Mouse (Mus musculus) hindbrain, embryonic 10.5 days (tissue): Measurements from ENCODE around the gene Rhot2. TPM values are rescaled to one million over a fixed set of nuclear protein-coding genes. Genes with fewer than 3 reads are reported as not detected.

Experiments used
- DNase-seq: peaks from one replicate; pipeline ENCODE4 v3.0.0-alpha.2; 2017; ENCODE audit warnings: low spot score
- H3K27ac ChIP-seq: fragments of 300-500 bp; sonication (generic); 2 replicates; pipeline ENCODE4 v1.5.1; 2016; ENCODE audit warnings: mild to moderate bottlenecking, moderate library complexity
- H3K27me3 ChIP-seq: fragments of 300-500 bp; sonication (generic); 2 replicates; pipeline ENCODE4 v1.6.1; 2016; ENCODE audit warnings: mild to moderate bottlenecking; ENCODE audit not compliant: poor library complexity, insufficient read depth, severe bottlenecking
- H3K36me3 ChIP-seq: fragments of 300-500 bp; sonication (generic); 2 replicates; pipeline ENCODE4 v1.6.1; 2016; ENCODE audit warnings: mild to moderate bottlenecking, moderate library complexity
- H3K4me1 ChIP-seq: fragments of 300-500 bp; sonication (generic); replicated peaks from 2 replicates; pipeline ENCODE4 v1.6.1; 2016; ENCODE audit warnings: mild to moderate bottlenecking
- H3K4me3 ChIP-seq: fragments of 300-500 bp; sonication (generic); 2 replicates; pipeline ENCODE4 v1.5.1; 2016; ENCODE audit warnings: mild to moderate bottlenecking, moderate library complexity
- H3K9me3 ChIP-seq: fragments of 300-500 bp; sonication (generic); 2 replicates; pipeline ENCODE4 v1.6.1; 2016; ENCODE audit warnings: mild to moderate bottlenecking, moderate library complexity
- WGBS: fragments of 180-500 bp; shearing (Covaris S2); methylation state at CpG from one replicate; pipeline ENCODE4 v1.1.7; 2016; 5-methylcytosine and 5-hydroxymethylcytosine counted together
- polyA plus RNA-seq: library from polyadenylated mRNA; unstranded; fragments of >200 nt; fragmentation: Nextera tagmentation; extraction: Ambion mirVana; gene quantifications from 2 replicates; pipeline ENCODE4 v1.2.1, GENCODE M21; 2016

Rhot2 gene
- 18.8 and 28.5 TPM in 2 replicates for polyA plus RNA-seq

DNA sequence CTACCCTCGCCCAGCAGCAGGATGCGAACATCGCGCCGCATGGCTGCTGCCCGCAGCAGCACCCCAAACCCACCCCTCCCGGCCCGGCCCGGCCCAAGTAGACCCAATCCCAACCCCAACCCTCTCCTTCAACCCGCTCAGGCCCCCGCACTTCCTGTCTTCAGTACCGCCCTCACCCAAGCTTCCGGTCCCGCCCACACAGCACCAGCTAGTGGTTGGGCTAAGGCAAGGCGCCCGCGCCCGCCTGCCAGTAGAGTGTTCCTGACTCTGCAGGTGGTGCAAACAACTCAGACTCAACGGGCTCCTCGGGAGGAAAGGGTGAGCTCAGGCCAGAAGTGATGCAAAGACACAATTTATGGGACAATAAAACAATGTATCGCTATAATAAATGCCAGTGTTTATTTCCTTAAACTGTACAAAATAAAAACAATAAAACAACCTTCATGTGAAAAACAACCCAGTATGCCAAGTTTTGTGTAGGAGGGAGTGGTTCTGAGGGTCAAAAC is at the start of gene Rhot2:
TSS of gene Rhot2 (minus strand) at position 456 of the 506 bp plus-strand sequence.
- DNase-seq: peak; percentile 93
- Histone ChIP-seq H3K4me3 (peak within 1 kb of the TSS; percentile 86), H3K4me1 (peaks cover 31% of the 10 kb centered on the region), H3K27me3 (no peaks in the 10 kb centered on the region), H3K27ac (peak within 1 kb of the TSS; percentile 95), H3K9me3 (no peaks in the 10 kb centered on the region), H3K36me3 (peaks cover 85% of the 10 kb centered on the region)
- WGBS: under 1% methylated on average over 21 of the region's 21 CpGs

DNA sequence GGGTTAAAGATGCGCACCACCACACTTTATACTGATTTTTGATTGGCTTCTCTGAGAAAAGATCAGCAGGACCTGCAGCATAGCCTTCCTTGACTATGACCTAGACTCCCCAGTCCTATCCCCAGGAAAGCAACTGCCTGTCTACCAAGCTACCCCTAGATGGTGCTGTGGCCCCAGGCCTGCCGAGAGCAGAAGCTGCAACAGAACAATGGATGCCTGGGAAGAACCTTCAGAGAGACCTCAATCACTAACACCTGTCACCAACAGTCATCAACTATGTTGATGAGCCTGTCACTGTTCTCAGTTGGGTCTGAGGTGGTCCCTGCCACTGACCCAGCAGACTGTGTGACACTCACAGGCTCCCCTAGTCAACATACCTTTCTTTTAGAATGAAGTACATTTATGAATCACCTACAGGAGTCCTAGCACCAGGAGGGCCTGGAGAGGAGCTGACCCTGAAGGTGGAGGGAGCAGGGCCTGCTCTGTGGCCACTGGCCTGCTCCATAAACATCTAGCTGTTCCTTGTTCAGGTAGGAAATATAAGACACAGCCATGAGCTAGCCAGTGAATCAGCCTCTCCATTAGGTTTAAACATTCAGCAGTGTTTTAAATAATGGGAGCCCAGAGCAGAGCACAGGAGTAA is 49.4 kb upstream of the Rhot2 start:
- Histone ChIP-seq H3K4me3 (no peak overlapping the region), H3K9me3 (no peaks in the 10 kb centered on the region), H3K27ac (peak overlapping the region; percentile 77), H3K27me3 (no peaks in the 10 kb centered on the region), H3K4me1 (peaks cover 25% of the 10 kb centered on the region), H3K36me3 (peaks cover 20% of the 10 kb centered on the region)
- DNase-seq: peak; percentile 71
- WGBS: 24% methylated on average over 2 of the region's 2 CpGs

DNA sequence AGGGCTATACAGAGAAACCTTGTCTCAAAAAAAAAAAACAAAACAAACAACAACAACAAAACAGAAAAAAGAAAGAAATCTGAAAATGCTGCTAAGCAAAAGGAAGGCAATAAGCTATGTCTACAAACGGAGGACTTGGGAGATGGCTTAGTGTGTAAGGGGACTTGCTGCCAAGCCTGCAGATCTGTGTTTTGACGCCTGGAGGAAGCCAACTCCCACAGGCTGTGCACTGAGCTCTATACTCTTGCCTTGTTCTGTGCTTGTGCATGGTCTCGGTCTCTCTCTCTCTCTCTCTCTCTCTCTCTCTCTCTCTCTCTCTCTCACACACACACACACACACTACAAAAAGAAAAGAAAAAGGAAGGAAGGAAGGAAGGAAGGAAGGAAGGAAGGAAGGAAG is 44.2 kb upstream of the Rhot2 start:
- Histone ChIP-seq H3K4me3 (no peak overlapping the region), H3K36me3 (peaks cover 60% of the 10 kb centered on the region), H3K4me1 (peaks cover 21% of the 10 kb centered on the region), H3K27ac (no peak overlapping the region), H3K27me3 (no peaks in the 10 kb centered on the region), H3K9me3 (no peaks in the 10 kb centered on the region)
- 94% methylated on average over 3 of the region's 3 CpGs for WGBS
- no peak for DNase-seq

DNA sequence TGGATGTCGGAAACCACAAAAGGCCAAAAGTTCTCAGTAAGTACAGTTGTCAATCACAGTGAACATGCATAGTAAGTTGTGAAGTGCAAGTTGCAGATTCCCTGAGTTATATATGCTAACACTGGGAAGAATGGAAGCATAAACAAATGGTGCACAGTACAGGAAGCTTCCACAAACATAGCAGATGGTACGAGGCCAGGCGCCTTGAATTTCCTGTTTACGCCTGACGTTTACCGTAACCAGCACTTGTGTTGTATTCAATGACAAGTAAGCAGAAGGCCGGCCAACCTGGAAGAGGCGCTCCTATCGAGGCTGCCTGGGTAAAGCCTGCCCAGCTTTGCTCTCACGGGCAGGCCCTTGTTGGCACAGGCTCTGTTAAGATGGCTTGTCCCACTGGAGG is 42.8 kb upstream of the Rhot2 start:
- no peaks in the 10 kb centered on the region for H3K9me3 ChIP-seq
- peaks cover 34% of the 10 kb centered on the region for H3K4me1 ChIP-seq
- no peak for DNase-seq
- WGBS: 92% methylated on average over 10 of the region's 10 CpGs
- no peaks in the 10 kb centered on the region; the same call in 1 of the 2 replicates for H3K27me3 ChIP-seq
- H3K36me3 ChIP-seq: peaks cover 74% of the 10 kb centered on the region
- no peak overlapping the region for H3K4me3 ChIP-seq
- no peak overlapping the region for H3K27ac ChIP-seq

DNA sequence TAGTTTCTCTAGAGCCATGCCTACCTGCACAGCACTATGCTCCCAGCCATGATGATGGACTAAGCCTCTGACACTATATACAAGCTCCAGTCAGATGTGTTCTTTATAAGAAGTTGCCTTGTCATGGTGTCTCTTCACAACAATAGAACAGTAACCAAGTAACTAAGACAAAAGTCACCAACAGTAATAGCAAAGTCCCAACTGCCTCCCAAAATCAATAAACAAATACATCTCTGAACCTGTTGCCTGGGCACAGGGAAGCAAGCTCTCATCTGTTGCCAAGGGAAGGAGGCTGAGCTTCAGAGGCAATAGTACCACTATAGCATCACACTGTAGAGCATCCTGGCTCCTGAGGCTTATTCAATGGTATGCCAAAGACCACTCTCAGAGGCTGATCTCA is 42.2 kb upstream of the Rhot2 start:
- Histone ChIP-seq H3K27me3 (no peaks in the 10 kb centered on the region; the same call in 1 of the 2 replicates), H3K36me3 (peaks cover 77% of the 10 kb centered on the region), H3K4me3 (no peak overlapping the region), H3K4me1 (peaks cover 40% of the 10 kb centered on the region), H3K9me3 (no peaks in the 10 kb centered on the region), H3K27ac (no peak overlapping the region)
- DNase-seq: no peak

DNA sequence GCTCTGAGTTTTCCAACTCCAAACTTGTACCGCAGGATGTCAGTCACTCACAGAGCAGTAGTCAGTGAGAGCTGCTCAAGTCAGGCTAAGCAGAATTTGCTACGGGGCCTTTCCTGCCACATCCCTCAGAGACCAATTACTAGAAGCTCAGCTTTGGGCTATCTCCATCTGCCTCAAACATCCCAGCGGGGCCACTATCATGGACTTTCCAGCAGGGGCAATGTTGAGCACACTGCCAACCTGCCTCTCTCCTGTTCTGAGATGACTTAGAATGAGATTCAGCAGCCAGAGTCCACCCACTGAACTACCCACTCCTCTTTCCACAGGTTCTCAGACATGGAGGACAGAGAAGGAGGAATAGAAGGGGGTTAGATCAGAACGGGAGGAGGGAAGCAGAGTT is 41.0 kb upstream of the Rhot2 start:
- Histone ChIP-seq H3K4me3 (no peak overlapping the region), H3K4me1 (peaks cover 52% of the 10 kb centered on the region), H3K36me3 (peaks cover 72% of the 10 kb centered on the region), H3K27me3 (no peaks in the 10 kb centered on the region; the same call in 1 of the 2 replicates), H3K9me3 (no peaks in the 10 kb centered on the region), H3K27ac (no peak overlapping the region)
- no peak for DNase-seq
- WGBS: 60% methylated on average over 4 of the region's 4 CpGs

DNA sequence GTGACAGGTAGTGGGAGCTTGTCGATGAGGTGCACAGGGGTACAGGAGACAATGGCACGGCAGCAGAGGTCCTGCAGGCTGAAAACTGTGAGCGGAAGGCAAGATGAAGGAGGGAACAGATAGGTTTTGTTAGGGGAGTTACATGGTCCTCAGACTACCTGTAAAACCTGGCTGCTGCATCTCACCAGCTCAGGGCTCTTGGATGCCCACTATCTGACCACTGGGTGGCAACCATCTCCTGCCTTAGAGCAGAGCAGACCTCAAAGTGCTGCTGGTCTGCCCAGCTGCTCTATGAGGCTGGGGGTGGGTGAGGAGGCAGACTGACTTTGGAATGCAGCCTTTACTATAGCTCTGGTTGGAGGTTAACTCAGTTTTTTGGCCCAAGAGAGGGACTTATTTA is 39.2 kb upstream of the Rhot2 start:
- H3K27ac ChIP-seq: peak overlapping the region; percentile 93
- WGBS: 85% methylated on average over 3 of the region's 3 CpGs
- H3K9me3 ChIP-seq: no peaks in the 10 kb centered on the region
- H3K4me1 ChIP-seq: peaks cover 70% of the 10 kb centered on the region
- no peak overlapping the region for H3K4me3 ChIP-seq
- no peaks in the 10 kb centered on the region; the same call in 1 of the 2 replicates for H3K27me3 ChIP-seq
- DNase-seq: no peak
- peaks cover 65% of the 10 kb centered on the region for H3K36me3 ChIP-seq

DNA sequence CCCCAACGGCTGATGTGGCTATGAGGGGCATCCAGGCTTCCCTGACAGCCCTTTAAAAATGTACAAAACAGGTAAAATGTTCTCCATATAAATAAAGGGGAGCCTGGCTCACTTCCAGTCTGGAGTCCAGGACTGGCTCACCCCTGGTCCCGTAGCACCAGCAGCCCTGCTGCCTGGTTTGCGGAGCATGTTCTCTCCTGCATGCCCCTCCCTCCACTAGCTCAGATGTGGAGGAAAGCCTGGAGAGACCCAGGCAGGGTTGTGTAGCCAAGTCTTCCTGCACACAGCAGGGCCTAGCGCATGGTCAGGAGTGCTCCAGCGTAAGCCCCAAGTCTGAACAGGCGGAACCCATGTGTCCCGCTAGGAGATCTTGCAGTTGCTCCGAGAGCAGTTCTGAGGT is 38.6 kb upstream of the Rhot2 start:
- peak overlapping the region; percentile 93 for H3K27ac ChIP-seq
- DNase-seq: no peak
- WGBS: 84% methylated on average over 8 of the region's 8 CpGs
- H3K4me3 ChIP-seq: no peak overlapping the region
- peaks cover 65% of the 10 kb centered on the region for H3K36me3 ChIP-seq
- H3K9me3 ChIP-seq: no peaks in the 10 kb centered on the region
- no peaks in the 10 kb centered on the region; the same call in 1 of the 2 replicates for H3K27me3 ChIP-seq
- H3K4me1 ChIP-seq: peaks cover 76% of the 10 kb centered on the region

DNA sequence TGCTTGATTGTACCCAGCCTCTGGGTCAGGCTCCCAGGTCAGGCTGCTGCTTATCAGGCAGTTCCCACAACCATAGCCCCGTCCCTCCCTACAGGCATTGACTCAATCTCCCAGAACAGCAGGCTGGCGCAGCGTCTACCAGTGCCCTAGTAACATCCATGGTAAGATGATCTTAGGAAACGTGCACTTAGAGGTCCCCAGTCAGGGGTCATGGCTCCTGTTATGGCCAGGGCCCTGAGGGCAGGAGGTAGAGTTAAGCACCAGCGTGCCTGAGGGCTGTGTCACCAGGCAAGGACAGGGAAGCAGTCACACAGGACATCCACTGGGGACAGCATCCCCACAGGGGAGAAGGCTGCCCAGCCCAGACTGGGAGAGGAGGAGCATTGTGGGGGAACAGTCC is 37.7 kb upstream of the Rhot2 start:
- Histone ChIP-seq H3K9me3 (no peaks in the 10 kb centered on the region), H3K27ac (peak overlapping the region; percentile 93), H3K27me3 (no peaks in the 10 kb centered on the region; the same call in 1 of the 2 replicates), H3K4me1 (peaks cover 85% of the 10 kb centered on the region), H3K4me3 (no peak overlapping the region), H3K36me3 (peaks cover 65% of the 10 kb centered on the region)
- peak; percentile 39 for DNase-seq
- WGBS: 17% methylated on average over 5 of the region's 5 CpGs

DNA sequence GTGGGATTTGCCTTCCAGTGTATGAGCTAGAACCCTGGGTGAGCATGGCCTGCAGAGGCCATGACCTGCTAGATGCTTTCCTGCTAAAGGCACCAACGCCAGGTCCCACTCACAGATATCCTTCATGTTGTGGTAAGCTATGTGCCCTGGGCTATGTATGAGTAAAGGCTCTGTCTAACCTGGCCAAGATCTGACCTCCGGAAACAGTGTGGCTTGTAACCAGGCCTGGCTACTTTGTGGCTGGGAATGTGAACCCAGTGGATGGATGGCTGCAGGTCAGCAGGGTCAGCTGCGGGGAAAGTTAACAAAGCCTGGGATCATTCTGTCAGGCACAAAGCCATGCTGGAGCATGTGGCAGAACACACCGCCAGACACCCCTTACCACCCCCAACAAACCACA is 37.0 kb upstream of the Rhot2 start:
- Histone ChIP-seq H3K36me3 (peaks cover 68% of the 10 kb centered on the region), H3K27ac (peak overlapping the region; percentile 93), H3K4me3 (no peak overlapping the region), H3K9me3 (no peaks in the 10 kb centered on the region), H3K4me1 (peaks cover 91% of the 10 kb centered on the region), H3K27me3 (no peaks in the 10 kb centered on the region; the same call in 1 of the 2 replicates)
- DNase-seq: peak; percentile 79
- 11% methylated on average over 4 of the region's 4 CpGs for WGBS

DNA sequence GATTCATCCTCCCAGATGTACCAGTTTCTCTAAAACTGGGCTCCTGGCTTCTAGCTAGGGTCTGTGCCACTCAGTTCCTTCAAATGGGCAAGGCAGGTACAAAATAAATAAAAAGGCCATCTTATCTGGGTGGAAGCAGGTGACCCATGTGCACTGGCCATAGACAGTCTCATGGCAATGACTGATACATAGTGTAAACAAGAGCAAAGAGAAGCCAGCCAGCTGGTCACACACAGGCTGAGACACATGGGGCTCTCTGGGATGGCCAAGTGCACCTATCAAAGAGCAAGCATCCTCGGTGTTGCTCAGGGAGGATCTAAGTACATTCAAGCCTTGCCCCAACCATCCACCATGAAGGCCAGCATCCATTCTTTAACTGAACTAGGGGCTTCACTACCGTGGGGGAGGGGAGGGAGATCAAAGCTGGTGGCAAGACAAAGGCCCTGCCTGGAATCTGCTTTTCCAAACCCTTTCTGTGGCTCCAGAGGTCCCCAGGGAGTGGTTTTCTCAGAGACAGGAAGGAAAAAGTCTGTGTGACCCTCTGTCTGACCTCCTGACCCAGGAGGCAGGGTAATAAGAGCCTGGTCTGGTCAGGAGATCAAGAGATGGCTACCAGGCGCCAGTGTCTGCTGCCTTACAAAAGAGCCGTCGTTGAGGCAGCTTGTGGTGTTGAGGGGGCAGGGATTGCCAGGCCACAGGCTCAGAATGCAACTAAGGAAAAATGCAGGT is 36.4 kb upstream of the Rhot2 start:
- H3K36me3 ChIP-seq: peaks cover 68% of the 10 kb centered on the region
- H3K9me3 ChIP-seq: no peaks in the 10 kb centered on the region
- no peaks in the 10 kb centered on the region; the same call in 1 of the 2 replicates for H3K27me3 ChIP-seq
- peaks cover 95% of the 10 kb centered on the region for H3K4me1 ChIP-seq
- 4% methylated on average over 5 of the region's 5 CpGs for WGBS
- peak overlapping the region; percentile 29 for H3K4me3 ChIP-seq
- peak overlapping the region; percentile 93 for H3K27ac ChIP-seq
- peak; percentile 88 for DNase-seq

DNA sequence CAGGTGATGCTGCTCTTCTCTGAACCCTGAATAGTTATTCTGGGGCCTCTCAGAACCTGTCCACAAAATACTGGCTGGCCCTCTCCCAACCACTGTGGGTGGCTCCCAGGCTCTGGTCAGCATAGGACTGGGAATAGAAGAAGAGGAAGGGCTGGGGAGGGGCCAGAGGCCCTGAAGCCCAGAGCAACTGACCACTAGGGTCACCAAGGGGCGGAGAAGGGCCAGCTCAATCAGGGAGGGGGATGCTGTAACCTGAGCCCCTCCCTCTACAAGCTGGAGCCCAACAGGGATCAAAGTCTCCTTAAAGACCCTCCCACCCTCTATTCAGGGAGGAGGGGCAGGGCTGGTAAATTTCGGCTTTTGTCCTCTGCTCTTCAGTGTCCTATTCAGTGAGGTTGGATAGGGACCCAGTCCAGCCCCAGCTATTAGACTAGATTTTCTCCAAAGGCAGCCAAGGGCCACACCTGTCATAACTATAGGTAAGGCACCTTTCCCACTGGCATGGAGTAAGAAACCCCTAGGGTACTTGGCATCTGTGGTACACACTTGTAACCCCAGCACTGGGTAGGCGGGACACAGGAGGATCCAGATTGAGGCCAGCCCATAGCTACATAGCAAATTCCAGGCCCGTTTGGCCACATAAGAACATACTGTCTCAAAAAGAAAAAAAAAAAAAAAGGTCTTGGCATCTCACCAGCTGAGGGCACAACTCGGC is 35.7 kb upstream of the Rhot2 start, which contains the start of gene Wfikkn1:
TSS of gene Wfikkn1 (minus strand) at position 663 of the 715 bp plus-strand sequence.
- H3K9me3 ChIP-seq: no peaks in the 10 kb centered on the region
- H3K27me3 ChIP-seq: no peaks in the 10 kb centered on the region; the same call in 1 of the 2 replicates
- peak within 1 kb of the TSS; percentile 93 for H3K27ac ChIP-seq
- H3K4me1 ChIP-seq: peaks cover 94% of the 10 kb centered on the region
- H3K4me3 ChIP-seq: peak within 1 kb of the TSS; percentile 29
- WGBS: 12% methylated on average over 5 of the region's 5 CpGs
- H3K36me3 ChIP-seq: peaks cover 63% of the 10 kb centered on the region
- peak; percentile 76 for DNase-seq
